Mouse (Mus musculus) CH12.LX (cell line): ENCODE results near the gene Smarcc2. TPM values are rescaled to one million over a fixed set of nuclear protein-coding genes. Genes with fewer than 3 reads are reported as not detected.

ENCODE experiments used
- DNase-seq: peaks from one replicate; pipeline ENCODE4 v3.0.0-alpha.2; 2013; ENCODE audit errors: extremely low read depth
- H3K27ac ChIP-seq: 2 replicates; pipeline ENCODE4 v1.5.1; 2012; ENCODE audit warnings: low read depth, mild to moderate bottlenecking, control low read depth, moderate library complexity; ENCODE audit not compliant: insufficient read depth
- H3K27me3 ChIP-seq: replicated peaks from 2 replicates; pipeline ENCODE3; 2012; ENCODE audit warnings: inconsistent platforms
- H3K36me3 ChIP-seq, 2 experiments: replicated peaks in 1 of 2; 2 replicates each; pipeline versions ENCODE3 to v1.6.1; 2012; ENCODE audit warnings: inconsistent platforms in 1 of 2, low read length in 1 of 2, mild to moderate bottlenecking in 1 of 2, mixed read lengths in 1 of 2, moderate library complexity in 1 of 2; ENCODE audit not compliant: control insufficient read depth in 1 of 2, insufficient read depth in 1 of 2
- H3K4me1 ChIP-seq, 2 experiments: 2 replicates each; pipeline ENCODE4 v1.6.1; 2012; ENCODE audit warnings: inconsistent platforms in 1 of 2, moderate library complexity in 1 of 2; ENCODE audit not compliant: insufficient read depth in 2 of 2, control insufficient read depth in 1 of 2
- H3K4me2 ChIP-seq: 2 replicates; pipeline ENCODE4 v1.6.1; 2012; ENCODE audit warnings: low read depth, mild to moderate bottlenecking, control low read depth; ENCODE audit not compliant: poor library complexity, insufficient read depth, severe bottlenecking
- H3K4me3 ChIP-seq, 3 experiments: fragments of 150-350 bp in 1 of 3; sonication (generic) in 1 of 3; replicated peaks in 1 of 3; 2 replicates each; pipeline versions ENCODE3 to v1.5.1; 2011 to 2012; ENCODE audit warnings: low read depth in 2 of 3, low read length in 2 of 3, mild to moderate bottlenecking in 2 of 3, moderate library complexity in 2 of 3, control low read depth in 1 of 3, improper control_type of control experiment in 1 of 3, inconsistent platforms in 1 of 3, mixed read lengths in 1 of 3; ENCODE audit not compliant: poor library complexity in 1 of 3
- H3K79me2 ChIP-seq: replicated peaks from 2 replicates; pipeline ENCODE4 v1.6.1; 2012; ENCODE audit warnings: mild to moderate bottlenecking, moderate library complexity; ENCODE audit not compliant: control insufficient read depth, poor library complexity, insufficient read depth, severe bottlenecking; ENCODE audit errors: extremely low read depth
- H3K9ac ChIP-seq: 2 replicates; pipeline ENCODE4 v1.6.1; 2012; ENCODE audit warnings: low read depth, mild to moderate bottlenecking, control low read depth, moderate library complexity; ENCODE audit not compliant: insufficient read depth
- H3K9me3 ChIP-seq: replicated peaks from 2 replicates; pipeline ENCODE3; 2012; ENCODE audit warnings: low read length, inconsistent platforms, mixed read lengths
- KAT2A ChIP-seq: IDR thresholded peaks from 2 replicates; pipeline ENCODE4 v1.6.1; 2012; ENCODE audit warnings: low read length, improper control_type of control experiment, inconsistent platforms; ENCODE audit not compliant: insufficient replicate concordance
- RCOR1 ChIP-seq: conservative IDR thresholded peaks from 2 replicates; pipeline ENCODE4 v1.6.1; 2012; ENCODE audit warnings: low read depth, mild to moderate bottlenecking, inconsistent platforms, low read length, improper control_type of control experiment
- TCF12 ChIP-seq: IDR thresholded peaks from 2 replicates; pipeline ENCODE4 v1.6.1; 2014; ENCODE audit warnings: low read depth, mild to moderate bottlenecking, inconsistent platforms, low read length, improper control_type of control experiment
- dilution Hi-C: fragments of 300-500 bp; cut with MboI; formaldehyde crosslinking; loops from 2 replicates; pipeline ENCODE4 v1.14.3; 2020; ENCODE audit warnings: low sequenced_read_pairs; ENCODE audit not compliant: extremely low pct_unique_long_range_greater_than_20kb, extremely low pct_ligation_motif_present
- in situ Hi-C: fragments of 300-500 bp; cut with MboI; formaldehyde crosslinking; loops from 3 replicates; pipeline ENCODE4 v1.14.3; 2019; ENCODE audit warnings: low sequenced_read_pairs, low pct_ligation_motif_present, low pct_unique_long_range_greater_than_20kb, mixed read lengths
- polyA plus RNA-seq: library from polyadenylated mRNA; unstranded; fragments of >175 nt; gene quantifications from 2 replicates; pipeline ENCODE4 v1.2.1, GENCODE M21; 2012; ENCODE audit warnings: low read depth; ENCODE audit not compliant: insufficient read length
- total RNA-seq, 2 experiments: library from RNA; depleted of rRNA; stranded (reverse); fragments of 300-350 nt in 1 of 2; fragments of >200 nt in 1 of 2; gene quantifications; 2 replicates each; pipeline ENCODE4 v1.2.3; 2012 to 2014

Smarcc2 gene
- total and polyA plus RNA-seq, 3 experiments = 6.1 to 42.6 (median 24.8) TPM

DNA sequence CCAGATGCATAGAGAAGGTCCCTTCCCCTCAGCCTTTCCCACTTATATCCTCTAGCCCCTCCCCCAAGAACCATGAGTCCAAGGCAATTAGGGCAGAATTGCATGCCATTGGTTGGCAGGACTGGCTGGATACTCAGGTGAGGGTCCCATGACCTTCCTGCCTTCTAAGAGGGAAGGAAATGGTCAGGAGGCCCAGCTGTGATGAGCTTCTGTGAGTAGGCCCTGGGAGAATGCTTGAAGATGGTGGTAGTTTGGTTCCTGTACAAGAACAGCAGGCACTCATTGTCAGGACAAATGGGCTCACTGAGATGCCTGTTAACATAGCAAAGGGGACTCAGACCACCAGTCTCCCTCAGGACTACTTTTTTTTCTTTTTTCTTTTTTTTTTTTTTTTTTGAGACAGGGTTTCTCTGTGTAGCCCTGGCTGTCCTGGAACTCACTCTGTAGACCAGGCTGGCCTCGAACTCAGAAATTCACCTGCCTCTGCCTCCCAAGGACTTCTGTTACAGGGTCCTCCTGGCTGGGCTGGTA lies 79.4 kb downstream of the Smarcc2 start:
- in situ Hi-C loops = no loop called here
- H3K79me2 ChIP-seq = no peaks in the 10 kb centered on the region

More for the DNA sequence above, 79.4 kb downstream of the Smarcc2 start:
- Histone ChIP-seq H3K4me1 (peaks cover 3 to 22% of the 10 kb centered on the region in 2 experiments; a peak in 2 of 4 replicates), H3K27ac (no peak overlapping the region), H3K9ac (no peak overlapping the region), H3K36me3 (peaks cover 13 to 24% of the 10 kb centered on the region in 2 experiments), H3K27me3 (no peaks in the 10 kb centered on the region), H3K9me3 (no peaks in the 10 kb centered on the region), H3K4me2 (no peak overlapping the region), H3K4me3 (no peak overlapping the region)
- TF ChIP-seq RCOR1 (no peak), TCF12 (no peak), KAT2A (no peak)
- DNase-seq = no peak
- dilution Hi-C loops = no loop called here

Other genes with a start within 250 kb of the Smarcc2 start
Only the 20 nearest of the 28 such genes appear.
- gene Apof, start 190.6 kb upstream of the Smarcc2 start, total RNA-seq (2012; rRNA removed) = 1.0 and 1.3 TPM in 2 replicates
- gene Apof, start 190.6 kb upstream of the Smarcc2 start, total RNA-seq (2014; rRNA removed) = 0.63 and 0.66 TPM in 2 replicates
- gene Apof, start 190.6 kb upstream of the Smarcc2 start, polyA plus RNA-seq = 0.99 and 1.1 TPM in 2 replicates
- gene Stat2, start 188.7 kb upstream of the Smarcc2 start, total RNA-seq (2012; rRNA removed) = 12.5 and 14.6 TPM in 2 replicates
- gene Stat2, start 188.7 kb upstream of the Smarcc2 start, total RNA-seq (2014; rRNA removed) = 2.7 and 3.3 TPM in 2 replicates
- gene Stat2, start 188.7 kb upstream of the Smarcc2 start, polyA plus RNA-seq = 11.6 and 12.5 TPM in 2 replicates
- 1.2 and 3.6 TPM in 2 replicates for gene Il23a, start 160.5 kb upstream of the Smarcc2 start, total RNA-seq (2012; rRNA removed)
- 0.32 and 0.41 TPM in 2 replicates for gene Il23a, start 160.5 kb upstream of the Smarcc2 start, total RNA-seq (2014; rRNA removed)
- gene Il23a, start 160.5 kb upstream of the Smarcc2 start, polyA plus RNA-seq = 0.30 and 0.49 TPM in 2 replicates
- gene Pan2, start 155.9 kb upstream of the Smarcc2 start, total RNA-seq (2012; rRNA removed) = 8.1 and 11.0 TPM in 2 replicates
- gene Pan2, start 155.9 kb upstream of the Smarcc2 start, total RNA-seq (2014; rRNA removed) = 9.4 and 10.6 TPM in 2 replicates
- 16.1 and 18.5 TPM in 2 replicates for gene Pan2, start 155.9 kb upstream of the Smarcc2 start, polyA plus RNA-seq
- gene Cnpy2, start 136.8 kb upstream of the Smarcc2 start, total RNA-seq (2012; rRNA removed) = 91.0 and 111 TPM in 2 replicates
- gene Cnpy2, start 136.8 kb upstream of the Smarcc2 start, total RNA-seq (2014; rRNA removed) = 64.9 and 72.0 TPM in 2 replicates
- 98.9 and 107 TPM in 2 replicates for gene Cnpy2, start 136.8 kb upstream of the Smarcc2 start, polyA plus RNA-seq
- 145 and 149 TPM in 2 replicates for gene Cs, start 121.5 kb upstream of the Smarcc2 start, total RNA-seq (2012; rRNA removed)
- gene Cs, start 121.5 kb upstream of the Smarcc2 start, total RNA-seq (2014; rRNA removed) = 131 and 137 TPM in 2 replicates
- 214 and 240 TPM in 2 replicates for gene Cs, start 121.5 kb upstream of the Smarcc2 start, polyA plus RNA-seq
- gene Coq10a, start 90.3 kb upstream of the Smarcc2 start, total RNA-seq (2012; rRNA removed) = 8.4 and 11.1 TPM in 2 replicates
- 5.7 and 7.7 TPM in 2 replicates for gene Coq10a, start 90.3 kb upstream of the Smarcc2 start, total RNA-seq (2014; rRNA removed)
- gene Coq10a, start 90.3 kb upstream of the Smarcc2 start, polyA plus RNA-seq = 8.6 and 12.1 TPM in 2 replicates
- 15.3 and 15.8 TPM in 2 replicates for gene Ankrd52, start 82.1 kb upstream of the Smarcc2 start, total RNA-seq (2012; rRNA removed)
- gene Ankrd52, start 82.1 kb upstream of the Smarcc2 start, total RNA-seq (2014; rRNA removed) = 3.5 and 4.3 TPM in 2 replicates
- gene Ankrd52, start 82.1 kb upstream of the Smarcc2 start, polyA plus RNA-seq = 45.9 and 51.0 TPM in 2 replicates
- 0.21 TPM in 1 of 2 replicates, not detected in the other for gene Slc39a5, start 58.0 kb upstream of the Smarcc2 start, total RNA-seq (2012; rRNA removed)
- gene Slc39a5, start 58.0 kb upstream of the Smarcc2 start, total RNA-seq (2014; rRNA removed) = not detected in 2 replicates
- gene Slc39a5, start 58.0 kb upstream of the Smarcc2 start, polyA plus RNA-seq = 0.11 TPM in 1 of 2 replicates, not detected in the other
- gene Nabp2, start 47.8 kb upstream of the Smarcc2 start, total RNA-seq (2012; rRNA removed) = 43.7 and 45.8 TPM in 2 replicates
- 40.3 and 46.9 TPM in 2 replicates for gene Nabp2, start 47.8 kb upstream of the Smarcc2 start, total RNA-seq (2014; rRNA removed)
- 123 and 147 TPM in 2 replicates for gene Nabp2, start 47.8 kb upstream of the Smarcc2 start, polyA plus RNA-seq
- gene Rnf41, start 47.6 kb upstream of the Smarcc2 start, total RNA-seq (2012; rRNA removed) = 19.9 and 20.1 TPM in 2 replicates
- gene Rnf41, start 47.6 kb upstream of the Smarcc2 start, total RNA-seq (2014; rRNA removed) = 15.3 and 15.9 TPM in 2 replicates
- 17.4 TPM in 2 replicates for gene Rnf41, start 47.6 kb upstream of the Smarcc2 start, polyA plus RNA-seq
- 555 and 601 TPM in 2 replicates for gene Myl6, start 34.9 kb downstream of the Smarcc2 start, total RNA-seq (2012; rRNA removed)
- gene Myl6, start 34.9 kb downstream of the Smarcc2 start, total RNA-seq (2014; rRNA removed) = 560 and 610 TPM in 2 replicates
- gene Myl6, start 34.9 kb downstream of the Smarcc2 start, polyA plus RNA-seq = 366 and 413 TPM in 2 replicates
- gene Myl6b, start 39.4 kb downstream of the Smarcc2 start, total RNA-seq (2012; rRNA removed) = 2.5 and 2.6 TPM in 2 replicates
- 0.39 and 1.1 TPM in 2 replicates for gene Myl6b, start 39.4 kb downstream of the Smarcc2 start, total RNA-seq (2014; rRNA removed)
- gene Myl6b, start 39.4 kb downstream of the Smarcc2 start, polyA plus RNA-seq = 3.2 and 3.9 TPM in 2 replicates
- 43.2 and 48.0 TPM in 2 replicates for gene Esyt1, start 66.6 kb downstream of the Smarcc2 start, total RNA-seq (2012; rRNA removed)
- 20.2 and 20.6 TPM in 2 replicates for gene Esyt1, start 66.6 kb downstream of the Smarcc2 start, total RNA-seq (2014; rRNA removed)
- 33.0 and 38.2 TPM in 2 replicates for gene Esyt1, start 66.6 kb downstream of the Smarcc2 start, polyA plus RNA-seq
- gene Zc3h10, start 88.5 kb downstream of the Smarcc2 start, total RNA-seq (2012; rRNA removed) = 19.9 and 20.9 TPM in 2 replicates
- 16.2 TPM in 2 replicates for gene Zc3h10, start 88.5 kb downstream of the Smarcc2 start, total RNA-seq (2014; rRNA removed)
- 14.4 and 14.6 TPM in 2 replicates for gene Zc3h10, start 88.5 kb downstream of the Smarcc2 start, polyA plus RNA-seq
- gene Rpl41, start 90.1 kb downstream of the Smarcc2 start, total RNA-seq (2012; rRNA removed) = 7,686 and 8,549 TPM in 2 replicates
- gene Rpl41, start 90.1 kb downstream of the Smarcc2 start, total RNA-seq (2014; rRNA removed) = 2,395 and 2,709 TPM in 2 replicates
- gene Rpl41, start 90.1 kb downstream of the Smarcc2 start, polyA plus RNA-seq = 6,293 and 8,065 TPM in 2 replicates
- 133 and 166 TPM in 2 replicates for gene Pa2g4, start 106.7 kb downstream of the Smarcc2 start, total RNA-seq (2012; rRNA removed)
- gene Pa2g4, start 106.7 kb downstream of the Smarcc2 start, total RNA-seq (2014; rRNA removed) = 126 and 129 TPM in 2 replicates
- gene Pa2g4, start 106.7 kb downstream of the Smarcc2 start, polyA plus RNA-seq = 550 and 650 TPM in 2 replicates
- gene Erbb3, start 130.4 kb downstream of the Smarcc2 start, total RNA-seq (2012; rRNA removed) = 12.6 and 13.2 TPM in 2 replicates
- 11.3 and 13.0 TPM in 2 replicates for gene Erbb3, start 130.4 kb downstream of the Smarcc2 start, total RNA-seq (2014; rRNA removed)
- 7.4 and 7.7 TPM in 2 replicates for gene Erbb3, start 130.4 kb downstream of the Smarcc2 start, polyA plus RNA-seq
- 2,580 and 2,987 TPM in 2 replicates for gene Rps26, start 167.5 kb downstream of the Smarcc2 start, total RNA-seq (2012; rRNA removed)
- 1,667 and 1,906 TPM in 2 replicates for gene Rps26, start 167.5 kb downstream of the Smarcc2 start, total RNA-seq (2014; rRNA removed)
- gene Rps26, start 167.5 kb downstream of the Smarcc2 start, polyA plus RNA-seq = 2,220 and 2,250 TPM in 2 replicates
- 0.08 and 0.13 TPM in 2 replicates for gene Ikzf4, start 186.7 kb downstream of the Smarcc2 start, total RNA-seq (2012; rRNA removed)
- gene Ikzf4, start 186.7 kb downstream of the Smarcc2 start, total RNA-seq (2014; rRNA removed) = 0.09 TPM in 1 of 2 replicates, not detected in the other
- gene Ikzf4, start 186.7 kb downstream of the Smarcc2 start, polyA plus RNA-seq = 0.57 and 1.5 TPM in 2 replicates